Mouse (Mus musculus) liver, adult 2 months (tissue): ENCODE results near the gene Upb1.
A peak's percentile ranks its signal among the peaks of the same experiment; 100 is the strongest.

Experiments used
- CTCF ChIP-seq: fragments of 200-500 bp; IDR thresholded peaks from 2 replicates; pipeline ENCODE4 v1.5.1; 2011; ENCODE audit warnings: low read depth, low read length, control low read depth
- POLR2A ChIP-seq: fragments of 200-500 bp; IDR thresholded peaks from 2 replicates; pipeline ENCODE4 v1.6.1; 2011; ENCODE audit warnings: low read length, control low read depth; ENCODE audit not compliant: insufficient read depth; ENCODE audit errors: extremely low read depth

DNA sequence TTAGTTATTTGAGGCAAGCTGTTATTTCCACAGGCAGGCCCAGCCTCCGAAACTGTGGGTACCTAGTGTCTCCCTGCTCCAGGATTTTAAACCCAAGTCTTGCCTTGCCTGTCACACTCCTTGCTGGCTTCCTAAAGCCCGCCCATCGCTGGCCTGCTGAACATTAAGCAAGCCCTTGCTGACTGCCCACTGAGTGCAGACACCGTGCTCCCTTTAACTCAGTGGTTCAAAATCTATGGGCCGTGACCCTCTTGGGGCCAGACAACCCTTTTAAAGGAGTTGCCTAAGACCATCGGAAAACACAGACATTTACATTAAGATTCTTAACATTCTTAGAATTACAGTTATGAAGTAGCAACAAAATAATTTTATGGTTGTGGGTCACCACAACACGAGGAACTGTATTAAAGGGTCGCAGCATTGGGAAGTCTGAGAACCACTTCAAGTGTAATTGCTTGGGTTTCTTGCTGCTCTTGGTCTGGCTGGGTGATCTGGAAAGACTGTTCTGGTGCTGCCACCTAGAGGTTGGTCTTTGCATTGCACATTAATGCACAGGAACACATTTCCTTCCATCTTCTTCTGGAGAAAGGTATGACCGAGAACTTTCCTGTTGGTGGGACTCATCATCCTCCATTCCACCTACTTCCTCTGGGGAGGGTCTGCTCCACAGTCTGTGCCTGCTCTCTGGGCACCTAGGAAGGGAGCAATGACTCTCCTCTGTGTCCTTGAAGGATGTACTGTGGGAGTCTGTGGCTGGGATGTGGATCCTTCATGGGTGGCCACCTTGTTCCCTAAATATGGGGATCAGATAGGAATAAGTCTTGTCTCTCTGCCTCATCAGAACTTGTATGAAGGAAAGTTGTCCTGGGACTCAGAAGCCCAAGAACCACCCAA is 85.4 kb downstream of the Upb1 start:
- no peak for TF ChIP-seq POLR2A
- peak; percentile 71 for TF ChIP-seq CTCF
